Mouse (Mus musculus) gastrocnemius, postnatal 14 days (tissue): ENCODE results near the gene Baz2b. TPM values are rescaled to one million over a fixed set of nuclear protein-coding genes. Genes with fewer than 3 reads are reported as not detected.

Source experiments
- DNase-seq: peaks from one replicate; pipeline ENCODE4 v3.0.0; 2021; ENCODE audit warnings: mixed read lengths
- intact Hi-C: fragments of 180-260 bp; cut with DNase I; formaldehyde crosslinking; loops from one replicate; pipeline ENCODE4 v1.15.1; 2025; ENCODE audit warnings: low total_unique reads
- total RNA-seq, 2 experiments: library from RNA; stranded (reverse); gene quantifications; 2 replicates each; pipeline ENCODE4 v1.2.3; 2021

The Baz2b gene
- total RNA-seq, 2 experiments from 2014 or later: 31.2 to 34.9 TPM

GRCm38 (mm10) chr2:60071813-60072212, 137.8 kb downstream of the Baz2b start:
- intact Hi-C loops: no loop called here
- DNase-seq: peak; percentile 10

GRCm38 (mm10) chr2:60070938-60071337, 138.7 kb downstream of the Baz2b start:
- DNase-seq: no peak
- intact Hi-C loops: no loop called here

GRCm38 (mm10) chr2:60068468-60068867, 141.2 kb downstream of the Baz2b start:
- intact Hi-C loops: no loop called here
- no peak for DNase-seq

GRCm38 (mm10) chr2:60065415-60065814, 144.2 kb downstream of the Baz2b start:
- intact Hi-C loops: no loop called here
- DNase-seq: no peak

- no peak for DNase-seq
- intact Hi-C loops: no loop called here
Measured at GRCm38 (mm10) chr2:60060185-60060775, 149.4 kb downstream of the Baz2b start.

GRCm38 (mm10) chr2:60059300-60059699, 150.3 kb downstream of the Baz2b start:
- no peak for DNase-seq
- intact Hi-C loops: no loop called here

GRCm38 (mm10) chr2:60056043-60056442, 153.6 kb downstream of the Baz2b start:
- intact Hi-C loops: no loop called here
- DNase-seq: no peak

GRCm38 (mm10) chr2:60054808-60055535, 154.7 kb downstream of the Baz2b start:
- DNase-seq: no peak
- intact Hi-C loops: no loop called here

- intact Hi-C loops: no loop called here
- DNase-seq: no peak
Measured at GRCm38 (mm10) chr2:60053222-60054010, 156.2 kb downstream of the Baz2b start.

GRCm38 (mm10) chr2:60050667-60051460, 158.8 kb downstream of the Baz2b start:
- intact Hi-C loops: no loop called here

GRCm38 (mm10) chr2:60049889-60050288, 159.8 kb downstream of the Baz2b start:
- DNase-seq: no peak
- intact Hi-C loops: no loop called here

More at GRCm38 (mm10) chr2:60050667-60051460, 158.8 kb downstream of the Baz2b start:
- DNase-seq: no peak

- intact Hi-C loops: no loop called here
- DNase-seq: no peak
Measured at GRCm38 (mm10) chr2:60049351-60049750, 160.3 kb downstream of the Baz2b start.

GRCm38 (mm10) chr2:60045995-60046394, 163.6 kb downstream of the Baz2b start:
- DNase-seq: no peak
- intact Hi-C loops: no loop called here

GRCm38 (mm10) chr2:60044988-60045387, 164.7 kb downstream of the Baz2b start:
- no peak for DNase-seq
- intact Hi-C loops: no loop called here

- intact Hi-C loops: no loop called here
- no peak for DNase-seq
Measured at GRCm38 (mm10) chr2:60044540-60044939, 165.1 kb downstream of the Baz2b start.

- no peak for DNase-seq
- intact Hi-C loops: no loop called here
Measured at GRCm38 (mm10) chr2:60042699-60043098, 166.9 kb downstream of the Baz2b start.

GRCm38 (mm10) chr2:60041485-60042274, 168.0 kb downstream of the Baz2b start:
- intact Hi-C loops: no loop called here
- no peak for DNase-seq

- DNase-seq: no peak
- intact Hi-C loops: no loop called here
Measured at GRCm38 (mm10) chr2:60040162-60040561, 169.5 kb downstream of the Baz2b start.

- no peak for DNase-seq
- intact Hi-C loops: loop anchor here (2.0 kb wide), 1 partner anchor 88 kb away; no protein-coding TSS in a partner anchor
Measured at GRCm38 (mm10) chr2:60037011-60037551, 172.6 kb downstream of the Baz2b start.
